Mouse (Mus musculus) heart, postnatal 0 days (tissue): Measurements from ENCODE around the gene Rnaseh2b.

Experiments used
- CTCF ChIP-seq: IDR thresholded peaks from 2 replicates; pipeline ENCODE4 v1.5.1; 2016; ENCODE audit warnings: antibody characterized with exemption, control low read depth, low read depth
- EP300 ChIP-seq: IDR thresholded peaks from 2 replicates; pipeline ENCODE4 v1.6.1; 2016; ENCODE audit warnings: antibody characterized with exemption, low read depth

GRCm38 (mm10) chr14:62291406-62291987 is 892 bp upstream of the Rnaseh2b start:
- TF ChIP-seq CTCF (no peak), EP300 (no peak)
